Mouse (Mus musculus) cerebellum, postnatal 10 days (tissue): Measurements from ENCODE around the gene Pphln1.
A peak's percentile ranks its signal among the peaks of the same experiment; 100 is the strongest.

Experiments
- DNase-seq, 2 experiments: peaks; one replicate each; pipeline ENCODE4 v3.0.0; 2021; ENCODE audit warnings: mixed read lengths in 2 of 2

Gene Pphln1

DNA sequence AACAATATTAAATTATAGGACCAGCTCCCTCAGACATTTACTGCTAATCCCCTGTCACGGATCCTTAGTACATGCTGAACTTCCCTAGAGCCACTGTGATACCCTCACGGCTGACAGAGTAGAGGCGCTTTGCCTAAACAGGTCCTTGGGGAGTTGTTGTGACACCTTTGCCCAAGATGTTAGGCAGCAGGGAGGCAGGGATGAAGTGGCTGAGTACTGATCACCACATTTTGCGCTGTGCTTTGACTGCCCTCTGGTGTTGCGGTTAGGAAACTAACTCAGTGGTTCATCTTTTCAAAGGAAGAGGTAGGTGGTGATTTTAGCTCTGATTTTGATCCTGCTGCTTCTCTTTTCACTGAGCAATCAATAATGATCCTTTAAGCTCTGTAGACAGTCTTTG is 40.5 kb downstream of the Pphln1 start:
- peak; percentile 80 to 83 for DNase-seq

- peak in 1 of 2 experiments; percentile 18 for DNase-seq
Measured at GRCm38 (mm10) chr15:93442271-93442670, 44.1 kb downstream of the Pphln1 start.

DNA sequence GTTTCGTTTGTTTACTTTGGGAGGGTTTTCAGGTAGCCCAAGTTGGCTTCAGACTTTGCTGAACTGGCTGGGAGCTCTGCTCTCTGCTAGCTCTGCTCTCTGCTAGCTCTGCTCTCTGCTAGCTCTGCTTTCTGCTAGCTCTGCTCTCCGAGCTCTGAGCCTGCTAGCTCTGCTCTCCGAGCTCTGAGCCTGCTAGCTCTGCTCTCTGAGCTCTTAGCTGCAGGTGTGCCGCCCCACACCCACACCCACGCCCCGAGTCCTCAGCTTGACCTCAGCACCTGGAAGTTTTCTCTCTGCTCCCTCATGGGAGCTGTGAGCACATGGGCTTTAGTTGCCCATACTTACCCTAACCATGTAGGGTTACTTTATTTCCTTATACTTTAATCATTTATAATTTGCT is 45.5 kb downstream of the Pphln1 start:
- no peak for DNase-seq

DNA sequence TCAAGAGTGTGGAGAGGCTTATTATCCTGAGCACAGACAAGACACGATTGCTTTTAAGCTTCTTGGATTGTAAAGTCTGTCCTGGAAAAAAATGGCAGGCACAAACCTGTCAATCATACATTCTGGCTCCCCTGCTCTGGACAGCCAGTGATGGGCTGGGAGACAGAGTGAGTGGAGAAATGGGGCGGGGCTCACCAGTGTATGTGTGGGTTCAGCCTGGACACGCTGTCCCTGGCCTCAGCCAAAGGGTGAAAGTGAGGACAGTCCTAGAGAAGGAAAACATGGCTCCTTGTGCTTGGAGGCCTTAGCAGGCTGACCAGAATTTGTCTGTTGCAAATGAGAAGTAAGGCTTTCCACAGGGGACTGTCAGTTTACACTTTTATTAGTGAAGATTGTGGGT is 50.7 kb downstream of the Pphln1 start:
- no peak for DNase-seq

- no peak for DNase-seq
Measured at GRCm38 (mm10) chr15:93453296-93453695, 55.1 kb downstream of the Pphln1 start.

- DNase-seq = peak; percentile 21 to 25
Measured at GRCm38 (mm10) chr15:93456005-93456404, 57.9 kb downstream of the Pphln1 start.

GRCm38 (mm10) chr15:93459422-93459821 is 61.3 kb downstream of the Pphln1 start:
- DNase-seq = no peak

- no peak for DNase-seq
Measured at GRCm38 (mm10) chr15:93461066-93461465, 62.9 kb downstream of the Pphln1 start.

DNA sequence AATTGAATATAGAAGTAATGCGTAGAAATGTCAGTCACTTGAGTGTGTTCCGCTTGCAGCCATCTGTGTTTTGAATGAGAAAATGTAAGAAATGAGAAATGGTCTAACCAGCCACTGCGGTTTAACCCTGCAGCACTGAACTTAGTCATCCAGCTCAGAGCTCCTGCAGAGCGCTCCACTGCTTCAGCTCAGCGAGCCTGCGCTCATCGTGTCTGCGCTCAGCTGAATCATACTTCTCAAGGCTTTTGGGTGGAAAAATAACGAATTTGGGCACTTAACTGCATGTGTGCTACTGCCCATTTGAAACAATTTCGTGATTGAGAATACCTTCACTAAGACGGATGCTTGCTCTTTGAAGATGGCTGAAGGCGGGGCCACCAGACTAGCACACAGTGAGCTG is 73.5 kb downstream of the Pphln1 start:
- DNase-seq = no peak

GRCm38 (mm10) chr15:93472089-93472488 is 73.9 kb downstream of the Pphln1 start:
- no peak for DNase-seq

DNA sequence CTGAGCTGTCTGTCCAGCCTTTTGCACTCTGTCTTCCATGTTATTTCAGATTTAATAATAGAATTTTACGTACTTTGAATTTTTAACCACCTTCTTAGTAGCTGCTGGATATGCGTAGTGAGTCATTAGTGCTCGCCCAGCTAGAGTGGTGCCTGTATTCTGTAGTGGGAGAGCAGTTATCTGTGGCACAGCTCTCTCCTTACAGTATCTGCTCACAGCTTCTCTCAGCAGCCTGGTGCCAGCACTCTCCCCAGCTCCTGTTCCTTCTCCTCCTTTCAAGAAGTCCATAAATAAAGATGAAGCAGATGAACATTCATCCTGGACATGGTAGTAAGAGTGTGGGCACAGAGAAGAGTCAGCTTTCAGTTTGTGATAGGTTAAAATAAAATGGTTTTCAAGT is 76.1 kb downstream of the Pphln1 start:
- DNase-seq = no peak

DNA sequence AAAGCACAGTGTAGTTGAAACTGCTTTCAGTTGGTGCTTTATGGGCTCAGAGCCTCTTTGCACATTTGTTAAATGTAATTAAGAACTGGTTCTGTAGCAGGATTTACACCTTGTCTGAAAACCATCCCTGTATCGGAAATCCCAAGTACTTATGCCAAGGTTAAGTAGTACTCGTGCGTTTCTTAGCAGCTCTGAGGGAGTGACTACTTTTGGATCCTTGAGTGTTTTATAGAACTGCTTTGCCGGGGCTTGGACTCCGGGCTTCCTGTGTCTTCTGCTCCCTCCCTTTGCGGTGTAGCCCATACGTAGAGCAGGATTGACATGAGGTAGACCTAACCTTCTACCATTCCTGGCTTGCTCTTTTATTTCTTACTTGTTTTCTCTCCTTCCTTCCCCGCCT is 77.5 kb downstream of the Pphln1 start:
- DNase-seq = no peak

GRCm38 (mm10) chr15:93477729-93478128 is 79.6 kb downstream of the Pphln1 start:
- DNase-seq = peak; percentile 32 to 60

DNA sequence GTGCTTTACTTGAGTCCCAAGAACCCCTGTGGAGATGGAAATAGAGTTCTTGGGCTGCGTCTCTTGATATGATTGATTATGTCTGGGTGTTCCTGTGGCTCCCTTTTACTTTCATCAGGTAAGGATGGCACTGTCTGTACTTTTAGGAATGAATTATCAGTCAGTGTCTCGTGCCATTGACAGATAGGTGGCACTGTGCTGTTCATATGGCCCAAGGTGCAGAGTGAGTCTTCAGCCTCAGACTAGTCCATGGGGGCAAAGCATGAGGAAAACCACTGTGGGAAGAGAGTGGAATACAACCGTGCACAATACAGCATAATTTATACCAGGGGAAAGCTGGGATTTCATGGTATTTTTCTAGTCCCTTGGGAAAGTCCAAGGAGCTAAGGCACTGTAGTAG is 80.5 kb downstream of the Pphln1 start:
- DNase-seq = peak in 1 of 2 experiments; percentile 17

DNA sequence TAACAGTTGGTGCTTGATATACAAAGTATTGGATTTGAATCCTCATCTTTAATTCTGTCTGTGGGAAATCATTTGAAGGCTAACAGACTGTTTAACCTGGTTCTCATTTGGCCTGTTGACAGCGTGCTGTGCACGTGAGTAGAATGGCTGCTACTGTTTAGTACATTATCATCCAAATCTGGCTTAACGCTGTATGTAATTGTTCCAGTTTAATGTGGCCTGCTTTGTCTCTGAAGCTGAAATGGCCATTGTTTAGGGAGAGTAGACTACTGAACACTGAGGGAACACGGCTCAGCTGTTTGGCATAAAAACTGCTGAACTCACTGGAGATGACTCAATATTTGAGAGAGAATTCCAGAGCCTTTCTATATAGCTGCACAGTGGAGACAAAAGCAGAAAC is 81.3 kb downstream of the Pphln1 start:
- no peak for DNase-seq

DNA sequence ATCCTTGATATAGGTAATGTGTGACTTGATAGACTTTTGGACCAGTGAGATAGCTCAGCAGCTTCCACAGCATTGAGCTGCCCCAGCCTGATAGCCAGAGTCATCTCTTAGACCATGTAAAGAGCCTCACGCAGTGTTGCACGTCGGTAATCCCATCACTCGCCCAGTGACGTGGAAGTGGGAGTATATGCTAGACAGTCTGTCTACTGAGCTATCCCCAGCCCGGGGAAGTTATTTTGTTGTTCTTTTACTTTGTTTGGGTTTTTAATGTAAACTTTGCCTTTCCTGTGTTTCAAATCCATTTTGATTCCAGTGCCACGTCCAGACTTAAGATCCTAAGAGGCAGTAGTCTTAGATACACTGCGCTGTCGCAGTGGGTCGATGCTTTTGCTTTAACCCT is 83.0 kb downstream of the Pphln1 start:
- DNase-seq = no peak

- DNase-seq = no peak
Measured at GRCm38 (mm10) chr15:93484261-93484710, 86.1 kb downstream of the Pphln1 start.

- no peak for DNase-seq
Measured at GRCm38 (mm10) chr15:93485252-93485651, 87.1 kb downstream of the Pphln1 start.

- no peak for DNase-seq
Measured at GRCm38 (mm10) chr15:93486066-93486465, 87.9 kb downstream of the Pphln1 start.

DNA sequence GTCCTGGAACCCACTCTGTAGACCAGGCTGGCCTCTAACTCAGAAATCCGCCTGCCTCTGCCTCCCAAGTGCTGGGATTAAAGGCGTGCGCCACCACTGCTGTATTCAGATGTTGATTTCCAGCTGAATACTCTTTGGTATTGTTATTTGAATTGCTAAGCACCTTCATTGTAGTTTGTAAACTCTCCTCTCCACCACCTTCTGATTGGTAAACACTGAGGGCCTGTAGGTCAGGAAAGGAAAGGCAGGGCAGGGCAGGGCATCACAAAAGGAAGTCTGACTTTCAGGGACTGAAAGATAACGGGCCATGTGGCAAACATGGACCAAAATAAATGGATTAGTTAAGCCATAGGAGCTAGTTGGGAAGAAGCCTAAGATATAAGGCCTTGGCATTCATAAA is 91.4 kb downstream of the Pphln1 start:
- DNase-seq = no peak

DNA sequence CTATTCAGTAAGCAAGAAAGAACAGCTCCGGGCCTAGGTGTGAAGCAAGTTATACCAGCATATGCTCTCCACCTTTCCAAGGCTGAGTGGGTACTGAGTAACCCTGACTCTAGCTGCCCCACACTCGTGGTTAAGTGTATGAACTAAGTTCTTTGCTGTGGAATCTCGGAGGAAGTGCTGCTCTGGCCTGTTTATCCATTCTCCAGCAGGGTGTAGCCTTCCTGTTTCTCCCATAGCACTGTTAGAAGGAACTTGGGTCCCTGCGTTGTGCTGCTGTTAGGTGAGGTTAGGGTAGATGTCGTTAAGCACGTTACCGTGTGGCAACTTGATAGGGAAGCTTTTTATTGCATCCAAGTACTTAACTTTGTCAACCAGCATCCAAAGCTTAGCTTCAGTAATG is 96.5 kb downstream of the Pphln1 start:
- DNase-seq = no peak

DNA sequence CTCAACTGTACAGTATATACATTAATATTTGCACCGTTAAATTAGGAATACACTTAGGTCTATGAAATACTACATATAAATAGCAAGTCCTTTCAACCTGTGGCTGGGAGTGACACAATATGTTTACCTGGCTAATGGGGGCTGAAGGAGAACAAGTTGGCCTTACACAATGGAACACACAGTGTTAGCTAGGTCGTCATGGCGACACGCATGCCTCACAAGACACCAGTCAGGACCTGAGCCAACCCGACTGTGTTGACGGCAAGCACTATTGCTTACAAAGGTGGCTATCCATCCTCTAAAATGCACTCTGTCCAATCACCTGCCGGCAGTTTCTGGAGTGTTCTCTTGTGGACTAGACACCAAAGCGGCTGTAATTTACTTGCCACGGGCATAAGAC is 101.7 kb downstream of the Pphln1 start:
- DNase-seq = peak; percentile 51 to 56

DNA sequence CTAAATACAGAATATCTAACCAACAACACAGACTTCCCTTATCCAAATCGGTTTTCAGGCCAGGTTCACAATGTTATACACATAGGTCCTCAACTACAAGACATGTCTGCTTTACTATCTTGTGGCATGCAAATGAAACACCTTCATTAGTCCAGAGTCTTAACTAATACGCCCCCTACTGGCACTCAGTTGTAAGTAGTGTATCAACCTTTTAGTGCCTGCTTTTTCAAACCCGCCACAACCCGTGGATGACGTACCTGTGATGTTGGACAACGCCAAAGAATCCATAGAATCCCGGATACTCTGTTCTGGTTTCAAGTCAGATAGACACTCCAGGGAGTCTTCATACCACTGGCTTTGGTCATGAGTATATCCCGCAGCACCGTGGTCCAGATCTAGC is 104.6 kb downstream of the Pphln1 start:
- DNase-seq = no peak

DNA sequence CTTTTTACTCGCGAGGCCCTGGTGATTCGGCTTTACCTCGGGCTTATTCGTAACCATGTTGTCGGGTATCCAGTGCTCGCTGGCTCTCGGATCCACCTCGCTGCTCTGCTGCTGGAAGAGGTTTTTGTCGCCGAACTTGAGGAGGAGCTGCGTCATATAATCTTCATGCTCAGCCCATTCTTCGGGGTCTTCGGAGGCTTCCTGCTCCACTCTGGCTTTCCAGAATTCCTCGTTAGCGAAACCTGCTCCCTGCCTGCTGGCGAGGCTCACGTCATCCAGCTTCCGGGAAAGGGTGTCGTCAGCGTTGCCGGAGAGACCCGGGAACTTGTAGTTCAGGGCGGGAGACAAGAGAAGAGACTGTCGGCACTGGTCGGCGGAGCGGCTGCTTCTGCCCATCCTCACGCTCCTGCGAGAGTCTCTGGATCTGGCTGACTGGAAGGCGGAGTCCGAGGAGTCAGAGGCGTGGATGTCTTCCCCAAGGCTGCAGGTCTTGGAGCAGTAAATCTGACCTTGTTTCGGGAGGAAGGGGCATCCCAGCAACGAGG is 105.1 kb downstream of the Pphln1 start:
- DNase-seq = no peak

DNA sequence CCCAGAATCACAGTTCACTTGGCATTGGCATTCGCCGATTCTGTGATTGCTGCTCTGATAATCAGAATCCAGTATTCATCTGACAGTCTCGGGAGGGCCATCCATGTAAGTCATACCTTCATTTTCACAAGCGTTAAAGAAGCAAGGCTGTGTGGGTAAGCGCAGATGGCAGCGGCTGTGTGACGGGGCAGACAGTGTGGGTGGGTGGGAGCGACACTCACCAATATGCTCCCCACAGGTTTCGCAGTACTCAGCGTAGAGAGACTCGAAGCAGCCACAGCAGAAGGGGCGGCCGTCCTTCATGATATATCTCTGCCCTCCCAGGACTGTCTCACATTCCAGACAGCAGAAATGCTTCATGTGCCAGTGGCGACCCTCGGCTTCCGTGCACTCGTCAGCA is 106.7 kb downstream of the Pphln1 start:
- DNase-seq = no peak
